Mouse (Mus musculus) ES-Bruce4 (cell line): ENCODE measurements around the gene Olfr611.
"Not testable (repeated sequence)": the region's sequence is repeated elsewhere in the genome, so short reads cannot be mapped to it uniquely, and the experiment has no call there.

Experiments
- CTCF ChIP-seq: IDR thresholded peaks from one replicate; pipeline ENCODE4 v1.8.1; 2011; ENCODE audit warnings: low read depth, low read length
- POLR2A ChIP-seq: IDR thresholded peaks from one replicate; pipeline ENCODE4 v1.8.1; 2011; ENCODE audit warnings: low read length; ENCODE audit not compliant: insufficient read depth

DNA sequence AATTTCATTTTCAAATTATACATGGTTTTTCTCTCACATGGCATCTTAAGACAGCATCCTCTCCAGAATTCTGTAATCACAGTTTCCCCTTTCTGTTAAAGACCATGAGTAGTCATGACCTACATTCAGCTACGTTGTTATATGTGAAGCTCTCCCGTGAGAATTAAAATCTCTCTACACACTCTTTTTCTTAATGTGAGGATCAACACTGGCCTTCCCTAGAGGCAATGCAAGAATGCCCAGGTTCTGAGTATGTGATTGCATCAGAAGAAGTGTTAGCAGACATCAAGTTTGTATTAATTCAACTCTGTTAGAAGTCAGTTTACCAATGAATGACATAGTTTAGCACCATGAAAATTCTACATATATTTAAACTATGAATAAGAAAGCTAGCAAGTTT is 22.0 kb upstream of the Olfr611 start, which contains the start of gene Olfr612:
- TF ChIP-seq CTCF, POLR2A: not testable (repeated sequence)
